Mouse (Mus musculus): ENCODE data around the gene Rnf208. TPM values are rescaled to one million over a fixed set of nuclear protein-coding genes. Genes with fewer than 3 reads are reported as not detected.

The Rnf208 gene
- polyA plus RNA-seq, 1 experiment, result 0.59 TPM

- Histone ChIP-seq H3K4me2 (ENCODE audit: low read depth) (peak overlapping the region; percentile 99), H3K36me3 (ENCODE audit: control insufficient read depth, insufficient read depth) (peaks cover 23% of the 10 kb centered on the region), H3ac (ENCODE audit: control insufficient read depth, insufficient read length) (peak overlapping the region; percentile 59), H3K79me2 (ENCODE audit: control insufficient read depth, insufficient read depth) (peaks cover 11% of the 10 kb centered on the region), H3K4me3 (peak overlapping the region; percentile 99), H3K27me3 (ENCODE audit: control insufficient read depth, insufficient read depth, insufficient read length) (no peaks in the 10 kb centered on the region)
- TF ChIP-seq CEBPB (IDR thresholded peaks at IDR 0.05; ENCODE audit: insufficient read depth, poor library complexity, severe bottlenecking), result no peak
- TF ChIP-seq POLR2AphosphoS2 (IDR thresholded peaks at IDR 0.05; ENCODE audit: insufficient read length, low read depth), result peak; percentile 22
- no peak for TF ChIP-seq TCF3 (IDR thresholded peaks at IDR 0.05; ENCODE audit: insufficient read length, low read depth)
Measured at GRCm38 (mm10) chr2:25223681-25224491, 18.2 kb upstream of the Rnf208 start.

GRCm38 (mm10) chr2:25224492-25224765, 17.6 kb upstream of the Rnf208 start, which contains the start of gene Tubb4b:
Gene Tubb4b (minus strand): TSS chr2:25224702.
- peak; percentile 31 for TF ChIP-seq TCF3 (IDR thresholded peaks at IDR 0.05; ENCODE audit: insufficient read length, low read depth)
- TF ChIP-seq TCF12 (IDR thresholded peaks at IDR 0.05; ENCODE audit: insufficient read depth, poor library complexity, severe bottlenecking), result no peak
- peak; percentile 89 for TF ChIP-seq POLR2A (IDR thresholded peaks at IDR 0.05; ENCODE audit: insufficient read length, low read depth)
- TF ChIP-seq POLR2AphosphoS2 (IDR thresholded peaks at IDR 0.05; ENCODE audit: insufficient read length, low read depth), result peak; percentile 96
- peak; percentile 51 for TF ChIP-seq REST (IDR thresholded peaks at IDR 0.05; ENCODE audit: insufficient read depth, insufficient read length)
- no peak for TF ChIP-seq CEBPB (IDR thresholded peaks at IDR 0.05; ENCODE audit: insufficient read depth, poor library complexity, severe bottlenecking)
- no peak for TF ChIP-seq E2F4 (IDR thresholded peaks at IDR 0.05; ENCODE audit: insufficient read depth)
- peak in 2 of 3 experiments; percentile 45 to 68 for TF ChIP-seq MYOD1 (IDR thresholded peaks at IDR 0.05; ENCODE audit: control insufficient read depth in 1 of 3, insufficient read length in 2 of 3, low read depth in 2 of 3)
- peak in 2 of 3 experiments; percentile 25 to 71 for TF ChIP-seq MYOG (IDR thresholded peaks at IDR 0.05; ENCODE audit: control insufficient read depth in 1 of 3, insufficient read depth in 1 of 3, insufficient read length in 2 of 3, low read depth in 2 of 3)
- Histone ChIP-seq H3K4me2 (ENCODE audit: low read depth) (peak within 1 kb of the TSS; percentile 99), H3K4me3 (peak within 1 kb of the TSS; percentile 99), H3K27me3 (ENCODE audit: control insufficient read depth, insufficient read depth, insufficient read length) (no peaks in the 10 kb centered on the region), H3K36me3 (ENCODE audit: control insufficient read depth, insufficient read depth) (peaks cover 23% of the 10 kb centered on the region), H3ac (ENCODE audit: control insufficient read depth, insufficient read length) (peak within 1 kb of the TSS; percentile 59), H3K79me2 (ENCODE audit: control insufficient read depth, insufficient read depth) (peaks cover 11% of the 10 kb centered on the region)

- H3ac ChIP-seq (ENCODE audit: control insufficient read depth, insufficient read length), result peak overlapping the region; percentile 59
- peaks cover 3% of the 10 kb centered on the region for H3K27me3 ChIP-seq (ENCODE audit: control insufficient read depth, insufficient read depth, insufficient read length)
- peak overlapping the region; percentile 76 for H3K4me2 ChIP-seq (ENCODE audit: low read depth)
- peaks cover 23% of the 10 kb centered on the region for H3K36me3 ChIP-seq (ENCODE audit: control insufficient read depth, insufficient read depth)
- H3K79me2 ChIP-seq (ENCODE audit: control insufficient read depth, insufficient read depth), result peaks cover 11% of the 10 kb centered on the region
- TF ChIP-seq MYOD1 (IDR thresholded peaks at IDR 0.05; ENCODE audit: control insufficient read depth in 1 of 3, insufficient read length in 2 of 3, low read depth in 2 of 3) (peak in 2 of 3 experiments; percentile 45 to 54), POLR2AphosphoS2 (IDR thresholded peaks at IDR 0.05; ENCODE audit: insufficient read length, low read depth) (peak; percentile 77), MYOG (IDR thresholded peaks at IDR 0.05; ENCODE audit: control insufficient read depth in 1 of 3, insufficient read depth in 1 of 3, insufficient read length in 2 of 3, low read depth in 2 of 3) (peak in 2 of 3 experiments; percentile 33 to 44), SRF (IDR thresholded peaks at IDR 0.05; ENCODE audit: control insufficient read depth, insufficient read length, low read depth) (no peak), POLR2A (IDR thresholded peaks at IDR 0.05; ENCODE audit: insufficient read length, low read depth) (peak; percentile 58), USF1 (IDR thresholded peaks at IDR 0.05; ENCODE audit: low read depth) (no peak), E2F4 (IDR thresholded peaks at IDR 0.05; ENCODE audit: insufficient read depth) (peak; percentile 32)
- H3K4me3 ChIP-seq, result peak overlapping the region; percentile 99
Measured at GRCm38 (mm10) chr2:25224766-25225752, 17.0 kb upstream of the Rnf208 start.

GRCm38 (mm10) chr2:25225811-25226379, 16.2 kb upstream of the Rnf208 start:
- Histone ChIP-seq H3K27me3 (ENCODE audit: control insufficient read depth, insufficient read depth, insufficient read length) (peaks cover 11% of the 10 kb centered on the region), H3K79me2 (ENCODE audit: control insufficient read depth, insufficient read depth) (peaks cover 11% of the 10 kb centered on the region), H3ac (ENCODE audit: control insufficient read depth, insufficient read length) (no peak overlapping the region), H3K36me3 (ENCODE audit: control insufficient read depth, insufficient read depth) (peaks cover 23% of the 10 kb centered on the region), H3K4me2 (ENCODE audit: low read depth) (peak overlapping the region; percentile 76), H3K4me3 (peak overlapping the region; percentile 99)
- no peak for TF ChIP-seq USF1 (IDR thresholded peaks at IDR 0.05; ENCODE audit: low read depth)
- TF ChIP-seq MYOG (IDR thresholded peaks at IDR 0.05; ENCODE audit: control insufficient read depth in 1 of 3, insufficient read depth in 1 of 3, insufficient read length in 2 of 3, low read depth in 2 of 3), result no peak
- TF ChIP-seq REST (IDR thresholded peaks at IDR 0.05; ENCODE audit: insufficient read depth, insufficient read length), result no peak
- TF ChIP-seq TCF12 (IDR thresholded peaks at IDR 0.05; ENCODE audit: insufficient read depth, poor library complexity, severe bottlenecking), result no peak
- TF ChIP-seq E2F4 (IDR thresholded peaks at IDR 0.05; ENCODE audit: insufficient read depth), result no peak

Data from myocyte (in vitro differentiated cells).